Mouse (Mus musculus) urinary bladder, postnatal 25 days (tissue): ENCODE measurements around the gene Zfp398.

Experiments
- DNase-seq: peaks from one replicate; pipeline ENCODE4 v3.0.0; 2022; ENCODE audit warnings: low spot score

The Zfp398 gene

DNA sequence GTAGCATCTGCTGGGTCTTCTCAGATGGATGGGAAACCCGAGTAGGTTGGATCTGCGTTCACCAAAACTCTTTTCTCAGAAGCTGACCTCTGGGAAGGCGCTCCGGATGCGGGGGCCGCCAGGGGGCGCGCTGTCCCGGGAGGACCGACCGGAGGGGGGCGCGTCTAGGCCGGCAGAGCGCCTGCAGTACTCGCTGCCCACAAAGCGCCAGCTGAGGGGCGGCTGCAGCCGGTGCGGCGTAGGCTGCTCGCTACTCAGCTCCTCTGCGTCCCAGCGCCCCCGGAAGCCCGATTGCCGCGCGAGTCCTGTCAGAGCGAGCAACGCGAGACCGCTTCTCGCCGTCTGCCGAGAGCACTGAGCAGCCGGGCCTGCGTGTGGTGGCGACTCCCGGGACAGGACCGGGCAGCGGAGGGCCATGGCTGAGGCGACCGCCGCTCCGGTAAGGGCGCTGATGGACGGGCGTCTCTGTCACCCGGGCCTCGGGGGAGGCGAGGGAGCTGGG is at the start of gene Zfp398:
Zfp398 (plus strand) TSS at position 180 of the 502 bp plus-strand sequence.
- DNase-seq: peak; percentile 98

DNA sequence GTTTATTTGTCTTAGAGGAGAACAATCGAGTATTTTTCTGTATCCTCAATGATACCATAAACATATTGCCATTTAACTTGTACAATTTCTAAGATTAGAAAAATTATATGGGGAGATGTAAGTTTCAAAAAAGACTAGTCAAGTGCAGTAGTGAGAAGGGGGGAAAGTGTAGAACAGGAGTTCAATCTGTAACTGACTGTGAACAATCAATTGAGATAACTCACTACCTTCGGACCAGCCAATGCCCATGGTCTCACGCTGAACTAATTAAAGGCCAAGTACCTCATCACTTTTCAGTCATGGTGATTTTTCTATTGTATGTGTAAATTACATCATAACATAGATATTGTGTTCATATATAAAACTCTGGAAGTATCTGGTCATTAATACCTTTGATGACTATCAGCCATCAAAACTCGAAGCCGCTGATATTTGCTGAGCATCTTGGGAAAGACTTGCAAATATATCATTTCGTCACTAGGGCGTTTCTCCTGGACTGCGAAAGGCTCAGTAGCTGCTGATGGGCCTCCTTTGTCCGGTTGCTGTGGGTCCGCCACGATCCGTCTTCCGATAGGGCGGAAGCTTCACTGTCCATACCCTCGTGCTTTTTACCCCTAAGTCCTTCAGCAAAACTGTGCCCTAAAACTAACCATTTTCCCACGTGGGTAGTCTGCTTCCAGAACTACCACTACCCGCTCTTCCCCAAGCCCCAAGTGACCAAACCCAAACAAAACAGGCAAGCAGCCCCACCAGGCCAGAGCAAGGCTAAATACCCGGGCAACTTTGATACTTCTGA is 47.3 kb upstream of the Zfp398 start:
- DNase-seq: peak; percentile 63

DNA sequence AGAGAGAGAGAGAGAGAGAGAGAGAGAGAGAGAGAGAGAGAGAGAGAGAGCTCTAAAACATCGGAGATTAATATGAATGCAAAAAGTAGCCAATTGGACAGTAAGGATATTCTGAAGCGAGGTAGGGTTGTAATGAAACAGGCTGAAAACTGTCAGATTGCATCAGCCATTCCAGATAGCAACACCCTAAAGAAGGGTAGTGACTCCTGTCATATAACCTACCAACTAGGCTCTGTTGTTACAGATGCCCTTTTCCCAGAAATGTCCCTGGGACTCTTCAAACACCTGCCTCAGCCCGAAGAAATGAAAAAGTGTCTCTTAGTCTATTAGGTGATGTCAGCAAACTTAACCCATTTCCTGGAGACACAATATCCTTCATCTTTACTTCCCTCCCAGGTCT is 46.6 kb upstream of the Zfp398 start:
- no peak for DNase-seq

DNA sequence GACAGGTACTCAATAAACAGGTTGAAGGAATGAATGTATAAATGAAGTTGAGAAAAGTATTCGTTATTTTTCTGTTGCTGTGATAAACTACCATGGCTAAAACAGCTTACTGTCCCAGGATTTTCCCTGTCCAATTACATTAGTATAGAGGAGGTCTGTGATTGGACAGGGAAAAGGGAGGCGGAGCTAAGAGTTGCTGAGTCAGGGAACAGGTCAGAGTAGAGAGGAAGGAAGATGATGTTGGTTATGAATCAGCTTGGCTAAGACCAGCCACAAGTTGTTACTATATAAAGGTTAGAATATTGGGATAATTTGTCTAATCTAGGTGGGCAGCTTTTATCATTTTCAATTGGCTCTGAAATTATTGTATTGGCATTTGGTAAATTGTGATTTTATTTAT is 44.7 kb upstream of the Zfp398 start:
- DNase-seq: no peak

DNA sequence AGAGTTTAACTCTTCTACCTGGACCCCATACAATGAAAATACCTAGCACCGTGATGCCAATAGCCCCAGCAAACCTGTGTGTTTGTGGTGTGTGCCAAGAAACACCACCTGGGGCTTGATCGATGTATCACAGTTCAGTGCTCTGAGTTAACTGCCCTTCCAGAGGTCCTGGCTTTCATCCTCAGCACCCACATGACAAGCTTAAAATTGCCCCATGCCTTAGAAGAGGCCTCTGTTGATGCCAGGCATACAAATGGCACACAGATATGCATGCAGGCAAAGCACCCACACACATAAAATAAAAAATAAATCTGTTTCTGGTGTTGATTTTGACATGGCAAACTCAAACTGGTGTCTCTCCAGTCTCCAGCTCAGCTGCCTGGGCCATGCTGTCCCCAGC is 42.9 kb upstream of the Zfp398 start:
- DNase-seq: no peak

DNA sequence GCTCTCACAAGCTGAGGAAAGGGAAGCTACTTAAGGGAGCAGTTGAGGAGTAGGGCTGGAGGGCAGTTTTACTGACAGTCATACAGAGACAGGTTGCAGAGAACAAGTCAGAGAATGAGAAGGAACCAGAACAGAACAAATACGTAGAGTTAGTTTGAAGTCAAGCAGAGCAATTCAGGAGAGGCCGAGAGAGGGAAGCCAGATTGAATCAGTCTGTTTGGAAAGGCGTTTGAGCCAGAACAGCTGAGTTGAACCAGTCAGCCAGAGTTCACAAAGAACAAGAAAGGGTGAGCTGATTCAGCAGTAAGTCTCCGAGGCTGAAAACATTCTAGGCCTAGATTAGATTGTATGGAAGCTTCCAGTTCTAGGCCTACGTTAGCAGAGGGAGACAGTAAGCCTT is 42.2 kb upstream of the Zfp398 start:
- DNase-seq: no peak

DNA sequence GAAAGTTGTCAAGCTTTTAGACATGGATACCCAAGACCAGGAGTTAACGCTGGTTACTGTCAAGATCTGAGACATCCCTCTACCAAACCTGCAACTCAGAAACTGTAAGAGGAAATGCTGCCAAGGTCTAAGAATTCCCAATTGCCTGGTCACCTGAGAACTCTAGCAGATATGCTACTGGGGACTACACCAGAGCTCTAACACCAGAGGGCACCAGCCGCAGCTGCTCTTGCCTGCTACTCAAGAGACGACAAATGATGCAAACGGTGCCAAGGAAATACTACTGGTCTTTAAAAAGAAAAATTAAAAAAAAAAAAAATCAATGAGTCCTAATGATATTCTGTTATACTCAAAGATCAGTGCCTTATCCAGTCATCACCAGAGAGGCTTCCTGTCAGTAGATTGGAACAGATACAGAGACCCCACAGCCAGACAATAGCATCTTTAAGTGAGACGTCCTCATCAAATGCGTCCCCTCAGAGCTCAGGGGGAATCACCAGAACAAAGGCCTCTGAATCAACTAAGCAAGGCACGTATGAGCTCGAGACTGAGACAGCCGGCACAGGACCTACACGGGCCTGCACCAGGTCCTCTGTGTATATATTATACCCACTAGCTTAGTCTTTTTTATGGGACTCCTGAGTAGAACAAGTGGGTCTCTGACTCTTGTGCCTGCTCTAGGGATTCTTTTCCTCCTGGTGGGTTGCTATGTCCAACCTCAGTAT is 41.2 kb upstream of the Zfp398 start:
- DNase-seq: no peak

DNA sequence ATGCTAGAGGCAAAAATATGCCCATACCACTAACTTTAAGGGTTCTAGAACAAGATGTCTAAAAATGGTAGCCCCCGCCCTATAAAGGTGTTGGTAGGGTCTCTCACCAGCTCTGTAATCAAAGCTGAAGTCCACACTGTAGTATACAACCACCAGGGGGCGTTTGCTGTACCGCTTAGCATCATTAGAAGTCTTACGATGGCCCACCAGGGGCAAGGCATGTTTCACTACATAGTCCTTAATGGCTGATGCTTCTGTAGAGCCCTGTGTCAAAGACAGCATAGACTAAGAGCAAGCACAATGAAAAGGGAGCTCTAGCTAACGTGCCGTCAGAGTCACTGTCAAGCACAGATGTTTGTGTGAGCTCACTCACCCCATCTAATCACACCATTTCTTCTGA is 36.4 kb upstream of the Zfp398 start:
- DNase-seq: peak; percentile 51

DNA sequence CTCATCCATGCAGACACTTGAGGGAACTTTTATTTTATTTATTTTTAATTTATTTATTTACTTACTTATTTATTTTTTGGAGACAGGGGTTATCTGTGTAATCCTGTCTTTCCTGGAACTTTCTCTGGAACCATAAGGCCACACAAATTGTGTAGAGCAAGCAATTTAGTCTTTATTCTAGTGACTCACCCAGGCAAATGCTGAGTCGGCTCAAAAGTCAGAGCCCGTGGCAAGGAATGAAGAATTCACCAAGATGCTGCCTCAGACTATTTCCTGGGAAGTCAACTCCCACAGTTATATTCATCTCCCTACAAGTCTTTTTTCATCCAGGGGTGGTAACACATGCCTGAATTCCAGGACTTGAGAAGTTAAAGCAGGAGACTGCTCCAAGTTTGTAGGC is 29.9 kb upstream of the Zfp398 start:
- no peak for DNase-seq

DNA sequence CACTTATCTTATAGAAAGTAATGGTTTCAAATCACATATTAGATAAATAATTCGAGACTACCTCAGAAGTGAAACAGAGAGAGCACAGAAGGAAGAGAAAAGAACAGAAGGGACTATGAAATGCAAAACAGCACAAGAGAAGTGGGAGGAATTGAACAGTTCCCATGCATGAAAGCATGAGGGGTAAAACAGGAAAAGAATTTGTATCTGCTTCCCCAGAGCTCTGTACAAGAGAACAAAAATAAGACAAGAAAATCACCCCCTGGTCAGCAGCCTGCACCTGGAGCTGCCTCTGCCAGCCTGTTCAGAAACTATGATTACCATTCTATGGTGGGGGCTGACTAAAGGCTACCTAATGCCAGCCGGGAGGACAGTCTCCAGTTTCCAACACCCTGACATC is 28.0 kb upstream of the Zfp398 start:
- no peak for DNase-seq

DNA sequence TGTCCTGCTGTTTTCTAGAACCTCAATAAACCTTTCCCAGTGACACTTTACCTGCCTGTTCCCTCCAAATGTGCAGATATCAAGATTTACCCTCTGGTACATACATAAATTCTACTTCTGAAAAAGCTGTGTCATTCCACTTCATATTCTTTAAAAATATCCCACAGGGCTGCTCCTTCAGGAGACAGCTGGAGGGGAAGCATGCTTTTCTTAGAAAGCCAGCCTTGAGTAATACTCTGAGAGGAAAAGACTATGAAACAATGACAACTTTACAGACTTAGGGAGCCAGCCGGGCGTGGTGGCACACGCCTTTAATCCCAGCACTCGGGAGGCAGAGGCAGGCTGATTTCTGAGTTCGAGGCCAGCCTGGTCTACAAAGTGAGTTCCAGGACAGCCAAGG is 26.9 kb upstream of the Zfp398 start:
- no peak for DNase-seq

DNA sequence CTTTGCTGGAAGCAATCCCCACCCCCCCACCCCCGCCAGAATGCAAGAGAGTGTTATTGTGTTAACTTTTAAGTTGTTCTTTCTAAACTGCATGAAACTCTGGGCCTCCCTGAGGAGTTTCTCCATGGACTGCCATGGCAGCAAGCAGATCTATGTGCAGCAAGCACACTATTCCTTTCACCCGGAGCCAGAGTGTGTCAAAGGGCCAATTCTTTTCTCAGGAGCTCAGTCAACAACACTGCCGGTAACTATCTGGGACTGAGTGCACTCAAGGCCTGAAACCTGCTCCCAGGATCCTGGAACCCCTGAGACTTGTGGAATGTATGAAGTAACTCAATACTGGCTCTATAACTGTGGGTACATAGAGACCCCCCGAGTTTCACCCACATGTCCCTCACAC is 26.4 kb upstream of the Zfp398 start:
- no peak for DNase-seq

DNA sequence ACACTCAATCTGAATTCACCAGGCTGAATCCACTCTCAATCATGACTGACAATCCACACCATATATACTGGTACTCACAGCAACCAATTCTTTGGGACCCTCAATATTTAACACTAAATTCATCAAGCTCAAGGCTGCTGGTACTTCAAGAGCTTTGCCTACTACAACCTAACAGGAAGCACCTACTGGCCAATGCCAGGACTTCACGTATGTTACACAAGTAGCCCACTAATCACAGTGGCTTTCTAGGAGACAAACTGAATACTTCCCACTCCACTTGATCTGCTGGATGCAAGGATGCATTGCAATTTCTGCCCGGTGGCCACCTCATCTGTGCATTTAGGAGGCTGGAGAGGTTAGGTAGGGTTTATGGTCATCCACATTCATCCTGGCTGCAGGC is 25.3 kb upstream of the Zfp398 start:
- DNase-seq: no peak

DNA sequence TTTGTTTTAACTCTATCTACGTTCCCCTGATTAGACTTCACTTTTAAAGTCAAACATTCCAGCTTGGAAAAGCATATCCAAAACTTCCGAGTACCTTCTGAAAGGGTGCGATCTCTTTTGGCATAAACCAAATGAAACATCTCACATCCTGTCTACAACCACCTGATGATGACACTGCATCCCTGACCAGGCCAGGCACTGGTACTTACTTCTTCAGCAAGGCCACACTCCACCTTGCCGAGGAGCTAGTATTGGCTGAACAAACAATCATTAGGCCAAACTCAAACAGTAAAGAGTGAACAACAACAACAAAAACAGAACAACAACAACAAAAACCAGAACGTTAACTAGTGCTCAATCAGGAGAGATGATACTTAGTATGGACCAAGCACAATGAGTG is 24.1 kb upstream of the Zfp398 start:
- no peak for DNase-seq

DNA sequence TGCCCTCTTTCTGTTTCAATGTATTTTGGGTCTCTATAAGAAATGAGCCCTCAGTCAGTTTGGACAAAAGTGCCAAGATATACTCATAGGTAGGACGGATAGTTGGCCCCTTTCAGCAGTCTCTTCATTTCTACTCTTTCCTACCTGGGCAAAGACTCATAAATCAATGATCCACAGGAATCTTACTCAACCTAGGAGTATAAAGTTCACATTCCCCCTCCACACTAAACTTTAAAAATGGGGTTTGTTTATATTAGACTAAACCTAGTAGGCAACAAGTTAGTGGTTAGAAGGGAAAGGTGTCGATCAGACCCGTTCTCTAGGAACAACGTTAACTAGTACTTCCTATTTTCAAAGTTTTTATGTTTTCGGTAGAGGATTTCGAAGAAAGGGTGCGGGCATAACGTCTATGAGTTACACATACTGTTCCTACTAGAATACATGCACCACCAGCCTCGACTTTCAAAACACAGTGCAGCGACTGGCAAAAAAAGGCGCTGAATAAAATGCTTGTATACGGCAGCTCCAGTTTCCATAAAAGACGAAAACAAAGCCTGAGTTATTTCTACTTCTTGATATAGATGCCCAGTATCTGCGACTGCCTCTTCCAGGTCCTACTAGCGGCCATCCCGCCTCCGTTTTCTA is 23.1 kb upstream of the Zfp398 start:
- DNase-seq: no peak

DNA sequence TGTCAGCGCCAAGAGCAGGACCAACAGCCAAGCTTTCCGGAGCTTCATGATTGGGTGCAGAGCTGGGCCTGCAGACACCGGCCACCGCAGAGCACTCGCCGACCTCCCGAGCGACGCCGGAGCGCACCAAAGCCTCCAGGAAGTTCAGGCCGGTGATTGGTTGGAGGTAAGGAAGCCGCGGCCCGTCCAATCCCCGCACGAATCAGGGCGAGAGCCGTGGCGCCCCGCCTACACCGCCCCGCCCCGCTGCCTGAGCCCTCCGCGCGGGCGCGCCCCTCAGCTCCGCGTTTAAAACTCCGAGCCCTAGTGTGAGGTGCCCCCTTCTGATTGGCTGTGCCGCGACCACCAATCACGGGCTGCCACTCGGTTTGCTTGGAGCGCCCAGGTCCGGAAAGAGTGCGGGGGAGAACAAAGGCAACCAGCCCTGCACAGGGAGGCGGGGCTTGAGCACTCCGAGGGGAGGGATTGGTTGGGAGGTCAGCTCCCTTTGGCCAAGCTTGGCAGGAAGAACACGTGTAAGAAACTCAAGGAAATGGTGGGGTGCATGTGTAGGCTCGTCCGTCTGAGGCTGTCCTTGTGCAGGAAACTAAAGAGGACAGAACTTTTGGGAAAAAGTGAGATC is 22.1 kb upstream of the Zfp398 start, which contains the start of gene Pdia4:
Pdia4 (minus strand) TSS at position 174 of the 622 bp plus-strand sequence.
- peak; percentile 94 for DNase-seq

DNA sequence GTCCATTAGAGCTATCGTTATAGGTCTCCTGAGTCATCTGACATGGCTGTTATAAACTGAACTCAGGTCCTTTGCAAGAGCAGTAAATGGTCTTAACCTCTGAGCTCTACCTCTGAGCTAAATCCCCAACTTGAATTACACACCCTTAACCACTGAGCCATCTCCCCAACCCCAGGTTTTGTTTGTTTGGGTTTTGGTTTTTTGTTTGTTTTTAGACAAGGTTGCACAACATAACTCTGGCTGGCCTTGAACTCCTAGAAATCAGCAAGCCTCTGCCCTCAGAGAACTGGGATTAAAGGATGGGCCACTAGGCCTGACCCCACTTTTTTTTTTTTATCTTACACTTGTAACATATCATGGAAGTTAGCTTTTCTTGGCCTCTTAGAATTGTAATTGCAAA is 19.3 kb upstream of the Zfp398 start:
- DNase-seq: no peak

DNA sequence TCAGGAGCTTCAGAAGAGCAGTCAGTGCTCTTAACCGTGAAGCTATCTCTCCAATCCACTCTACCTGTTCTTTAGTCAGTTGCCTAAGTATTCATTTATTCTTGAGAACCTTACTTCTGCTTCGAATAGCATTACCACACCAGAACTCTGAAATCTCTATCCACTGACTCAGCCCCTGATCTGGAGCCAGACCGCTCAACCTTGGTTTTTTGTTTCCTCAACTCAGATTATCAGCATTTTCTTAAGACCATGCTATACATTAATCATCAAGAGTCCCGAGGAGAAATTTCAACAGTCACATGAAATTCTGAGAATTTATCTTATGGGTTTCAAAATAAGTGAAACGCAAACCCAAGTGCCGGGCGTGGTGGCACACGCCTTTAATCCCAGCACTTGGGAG is 16.7 kb upstream of the Zfp398 start:
- no peak for DNase-seq

DNA sequence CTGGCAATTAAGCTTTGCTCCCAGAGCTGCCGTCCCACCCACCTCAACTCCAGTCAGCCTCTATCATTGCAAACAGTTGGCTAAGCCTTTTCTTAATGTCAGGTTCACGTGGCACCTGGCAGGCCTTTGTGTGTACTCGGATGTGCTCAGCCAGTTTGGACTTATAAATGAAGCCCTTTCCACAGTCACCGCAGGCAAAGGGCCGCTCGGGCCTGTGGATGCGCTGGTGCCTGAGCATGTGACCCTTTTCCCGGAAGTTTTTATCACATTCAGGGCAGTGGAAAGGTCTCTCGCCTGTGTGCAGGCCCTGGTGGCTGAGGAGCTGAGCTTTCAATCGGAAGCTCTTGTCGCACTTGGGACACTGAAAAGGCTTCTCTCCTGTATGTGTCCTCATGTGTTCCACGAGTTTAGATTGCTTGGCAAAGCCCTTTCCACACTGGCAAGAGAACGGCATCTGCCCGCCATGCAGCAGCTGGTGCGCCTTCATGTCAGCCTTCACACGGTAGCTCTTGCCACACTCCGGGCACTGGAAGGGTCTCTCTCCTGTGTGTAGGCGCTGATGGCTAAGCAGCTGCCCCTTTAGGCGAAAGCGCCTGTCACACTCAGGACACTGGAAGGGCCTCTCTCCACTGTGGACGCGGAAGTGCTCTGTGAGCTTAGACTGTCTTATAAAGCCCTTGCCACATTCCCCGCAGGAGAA is 15.7 kb upstream of the Zfp398 start:
- DNase-seq: no peak

DNA sequence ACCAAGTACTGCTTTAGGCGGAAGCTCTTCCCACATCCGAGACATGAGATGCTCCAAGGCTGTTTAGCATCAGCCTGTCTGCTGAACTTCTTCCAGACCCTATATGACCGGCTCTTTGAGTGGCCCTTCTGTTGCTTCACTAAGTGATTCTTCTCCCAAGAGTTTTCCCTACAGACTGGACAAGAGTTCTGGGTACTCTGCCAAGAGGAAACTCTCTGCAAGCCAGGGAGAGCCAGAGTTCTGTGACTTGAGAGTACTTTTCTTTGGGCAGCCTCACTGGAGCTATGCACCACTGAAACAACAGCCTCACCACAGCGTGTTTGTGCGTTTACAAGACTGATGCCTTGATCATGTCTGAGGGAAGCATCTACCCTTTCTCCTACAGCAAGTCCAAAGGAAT is 14.2 kb upstream of the Zfp398 start:
- no peak for DNase-seq

DNA sequence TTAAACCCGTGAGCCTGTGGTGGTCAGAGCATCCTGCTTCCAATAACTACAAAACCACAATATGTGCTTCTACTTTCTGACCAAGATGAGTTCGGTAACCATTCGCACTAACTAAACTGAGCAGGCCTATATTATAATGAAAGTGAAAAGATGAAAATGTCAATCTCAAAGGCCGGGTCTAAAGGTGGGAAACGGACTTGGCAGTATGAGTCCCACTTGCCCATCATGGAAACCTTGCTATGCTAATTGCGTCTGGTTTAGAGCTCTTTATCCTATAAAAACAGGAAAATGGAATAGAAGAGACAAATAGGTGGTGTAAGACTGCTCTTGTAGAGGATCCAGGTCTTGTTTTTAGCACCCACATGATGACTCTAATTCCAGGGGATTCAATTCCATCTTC is 13.7 kb upstream of the Zfp398 start:
- no peak for DNase-seq

DNA sequence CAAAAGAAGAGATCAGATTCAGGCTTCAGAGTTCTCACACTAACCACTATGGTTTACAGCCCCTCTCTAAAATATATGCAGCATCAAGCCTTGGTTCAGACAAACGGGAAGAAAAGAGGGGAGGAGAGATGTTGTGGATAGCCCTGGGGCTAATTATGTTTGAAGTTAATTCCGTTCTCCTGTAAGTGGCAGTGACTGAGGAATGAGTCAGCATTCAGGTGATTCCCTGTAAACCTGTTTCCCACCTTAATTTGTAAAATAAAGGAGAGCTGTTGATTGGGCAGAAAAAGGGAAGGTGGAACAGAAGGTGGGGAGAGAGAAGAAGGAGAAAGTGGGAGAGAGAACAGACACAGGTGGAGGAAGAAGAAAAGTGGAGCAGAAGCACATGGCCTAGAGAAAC is 11.2 kb upstream of the Zfp398 start:
- DNase-seq: no peak
